Mouse (Mus musculus) C2C12 (cell line): Measurements from ENCODE around the gene Tmem79.

Experiments
- CTCF ChIP-seq: IDR thresholded peaks from one replicate; pipeline ENCODE4 v1.5.1; 2011; ENCODE audit not compliant: control insufficient read depth, insufficient read depth, insufficient read length
- FOSL1 ChIP-seq: IDR thresholded peaks from one replicate; pipeline ENCODE4 v1.8.0; 2011; ENCODE audit warnings: mild to moderate bottlenecking, low read length; ENCODE audit not compliant: poor library complexity, insufficient read depth, severe bottlenecking
- MAX ChIP-seq: IDR thresholded peaks from one replicate; pipeline ENCODE4 v1.6.1; 2011; ENCODE audit warnings: mild to moderate bottlenecking, control low read depth
- MYOD1 ChIP-seq: IDR thresholded peaks from one replicate; pipeline ENCODE4 v1.6.1; 2011; ENCODE audit warnings: low read depth; ENCODE audit not compliant: control insufficient read depth, insufficient read length
- USF1 ChIP-seq: IDR thresholded peaks from one replicate; pipeline ENCODE4 v1.6.1; 2011; ENCODE audit warnings: low read depth, mild to moderate bottlenecking, control low read depth, moderate library complexity

DNA sequence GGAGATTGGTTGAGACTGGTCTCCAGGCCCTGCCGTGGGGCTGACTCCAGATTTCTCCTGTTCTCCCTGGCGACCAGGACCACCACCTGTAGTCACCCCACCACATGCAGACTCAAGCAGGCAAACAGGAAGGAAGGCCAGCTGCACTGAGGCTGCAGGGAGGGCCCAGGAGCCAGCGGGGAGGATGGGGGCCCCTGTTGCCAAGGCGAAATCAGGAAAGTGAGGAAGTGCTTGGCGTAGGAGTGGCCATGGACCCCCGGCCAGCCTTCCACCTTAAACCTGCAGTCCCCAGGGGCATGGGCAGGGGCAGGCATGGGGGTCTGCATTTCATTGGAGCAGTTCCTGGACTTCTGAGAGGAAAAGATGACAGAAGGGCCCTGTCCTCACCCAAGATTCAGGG lies 25.1 kb upstream of the Tmem79 start:
- TF ChIP-seq USF1 (no peak), CTCF (no peak), MAX (no peak), MYOD1 (no peak), FOSL1 (no peak)
